Mouse (Mus musculus): Measurements from ENCODE around the gene Ly6g5c.
A peak's percentile ranks its signal among the peaks of the same experiment; 100 is the strongest.

Ly6g5c gene

GRCm38 (mm10) chr17:35080710-35081109 lies 27.4 kb upstream of the Ly6g5c start:
- DNase-seq (ENCODE audit: low read depth, low spot score) = no peak

GRCm38 (mm10) chr17:35082841-35083576 lies 25.1 kb upstream of the Ly6g5c start:
- DNase-seq (ENCODE audit: low read depth, low spot score) = no peak

GRCm38 (mm10) chr17:35083929-35084497 lies 24.1 kb upstream of the Ly6g5c start:
- no peak for DNase-seq (ENCODE audit: low read depth, low spot score)

GRCm38 (mm10) chr17:35085208-35085865 lies 22.7 kb upstream of the Ly6g5c start, which contains the start of gene Ly6g6f:
Gene Ly6g6f (minus strand): TSS chr17:35085610.
- DNase-seq (ENCODE audit: low read depth, low spot score) = no peak

- DNase-seq (ENCODE audit: low read depth, low spot score) = no peak
Measured at GRCm38 (mm10) chr17:35088151-35088550, 19.9 kb upstream of the Ly6g5c start.

GRCm38 (mm10) chr17:35088825-35089644 lies 19.0 kb upstream of the Ly6g5c start, which contains the start of gene Abhd16a:
Gene Abhd16a (plus strand): TSS chr17:35089263.
- peak; percentile 87 for DNase-seq (ENCODE audit: low read depth, low spot score)

GRCm38 (mm10) chr17:35090166-35090932 lies 17.7 kb upstream of the Ly6g5c start:
- no peak for DNase-seq (ENCODE audit: low read depth, low spot score)

GRCm38 (mm10) chr17:35092403-35093198 lies 15.5 kb upstream of the Ly6g5c start:
- DNase-seq (ENCODE audit: low read depth, low spot score) = no peak

- no peak for DNase-seq (ENCODE audit: low read depth, low spot score)
Measured at GRCm38 (mm10) chr17:35094475-35095365, 13.4 kb upstream of the Ly6g5c start.

GRCm38 (mm10) chr17:35096597-35096996 lies 11.5 kb upstream of the Ly6g5c start:
- DNase-seq (ENCODE audit: low read depth, low spot score) = no peak

GRCm38 (mm10) chr17:35097164-35097655 lies 10.9 kb upstream of the Ly6g5c start:
- DNase-seq (ENCODE audit: low read depth, low spot score) = no peak

- no peak for DNase-seq (ENCODE audit: low read depth, low spot score)
Measured at GRCm38 (mm10) chr17:35100196-35100765, 7.8 kb upstream of the Ly6g5c start.

- DNase-seq (ENCODE audit: low read depth, low spot score) = no peak
Measured at GRCm38 (mm10) chr17:35101161-35101560, 6.9 kb upstream of the Ly6g5c start.

- no peak for DNase-seq (ENCODE audit: low read depth, low spot score)
Measured at GRCm38 (mm10) chr17:35102299-35102698, 5.8 kb upstream of the Ly6g5c start.

GRCm38 (mm10) chr17:35103221-35103690 lies 4.8 kb upstream of the Ly6g5c start:
- no peak for DNase-seq (ENCODE audit: low read depth, low spot score)

GRCm38 (mm10) chr17:35104079-35104478 lies 4.0 kb upstream of the Ly6g5c start:
- no peak for DNase-seq (ENCODE audit: low read depth, low spot score)

- DNase-seq (ENCODE audit: low read depth, low spot score) = no peak
Measured at GRCm38 (mm10) chr17:35104754-35105153, 3.3 kb upstream of the Ly6g5c start.

- DNase-seq (ENCODE audit: low read depth, low spot score) = no peak
Measured at GRCm38 (mm10) chr17:35105740-35106389, 2.2 kb upstream of the Ly6g5c start.
